Mouse (Mus musculus) c-Kit-positive CD71-positive TER-119-negative erythroid progenitor cells, embryonic 14.5 days (primary cell): ENCODE results near the gene Epha8.

Source experiments
- DNase-seq: peaks from one replicate; pipeline ENCODE4 v3.0.0-alpha.2; 2013; ENCODE audit warnings: low read depth

Gene Epha8

GRCm38 (mm10) chr4:136956751-136957446, at the start of gene Epha8:
Gene Epha8, minus strand, starts transcription at chr4:136956816.
- no peak for DNase-seq

GRCm38 (mm10) chr4:137001825-137002224, 45.2 kb upstream of the Epha8 start:
- DNase-seq, result no peak

- DNase-seq, result no peak
These were observed 44.4 kb upstream of the Epha8 start for GRCm38 (mm10) chr4:137001020-137001419.

- no peak for DNase-seq
These were observed 41.8 kb upstream of the Epha8 start for GRCm38 (mm10) chr4:136998371-136998770.

GRCm38 (mm10) chr4:136997723-136998345, 41.2 kb upstream of the Epha8 start:
- no peak for DNase-seq

- no peak for DNase-seq
These were observed 40.3 kb upstream of the Epha8 start for GRCm38 (mm10) chr4:136996933-136997332.

- DNase-seq, result no peak
These were observed 38.7 kb upstream of the Epha8 start for GRCm38 (mm10) chr4:136995361-136995760.

- no peak for DNase-seq
These were observed 25.5 kb upstream of the Epha8 start for GRCm38 (mm10) chr4:136981993-136982695.

GRCm38 (mm10) chr4:136981347-136981746, 24.7 kb upstream of the Epha8 start:
- DNase-seq, result no peak

GRCm38 (mm10) chr4:136980921-136981320, 24.3 kb upstream of the Epha8 start:
- DNase-seq, result no peak

- DNase-seq, result no peak
These were observed 20.6 kb upstream of the Epha8 start for GRCm38 (mm10) chr4:136977244-136977643.

- peak; percentile 35 for DNase-seq
These were observed 14.3 kb upstream of the Epha8 start for GRCm38 (mm10) chr4:136970939-136971338.

- no peak for DNase-seq
These were observed 13.1 kb upstream of the Epha8 start for GRCm38 (mm10) chr4:136969503-136970276.

GRCm38 (mm10) chr4:136969096-136969495, 12.5 kb upstream of the Epha8 start:
- no peak for DNase-seq

GRCm38 (mm10) chr4:136967511-136967910, 10.9 kb upstream of the Epha8 start:
- no peak for DNase-seq

- DNase-seq, result no peak
These were observed 10.1 kb upstream of the Epha8 start for GRCm38 (mm10) chr4:136966493-136967390.

- no peak for DNase-seq
These were observed 8.4 kb upstream of the Epha8 start for GRCm38 (mm10) chr4:136964990-136965421.

- no peak for DNase-seq
These were observed 5.8 kb upstream of the Epha8 start for GRCm38 (mm10) chr4:136962447-136962846.

- DNase-seq, result no peak
These were observed 5.1 kb upstream of the Epha8 start for GRCm38 (mm10) chr4:136961642-136962285.

- no peak for DNase-seq
These were observed 4.0 kb upstream of the Epha8 start for GRCm38 (mm10) chr4:136960581-136960980.

GRCm38 (mm10) chr4:136960068-136960467, 3.5 kb upstream of the Epha8 start:
- no peak for DNase-seq
